Mouse (Mus musculus) heart, embryonic 15.5 days (tissue): Measurements from ENCODE around the gene Ccdc167. TPM values are rescaled to one million over a fixed set of nuclear protein-coding genes. Genes with fewer than 3 reads are reported as not detected.

Experiments
- ATAC-seq: fragments of 200-750 bp; cut with Nextera tagmentation; replicated peaks from 2 replicates; pipeline ENCODE4 v1.8.0; 2017; ENCODE audit warnings: low read depth, moderate TSS enrichment; ENCODE audit not compliant: insufficient number of reproducible peaks, insufficient read depth, low FRiP score
- H3K27ac ChIP-seq: fragments of 300-500 bp; sonication (generic); 2 replicates; pipeline ENCODE4 v1.5.1; 2015; ENCODE audit warnings: mild to moderate bottlenecking, inconsistent platforms
- H3K27me3 ChIP-seq: fragments of 300-500 bp; sonication (generic); 2 replicates; pipeline ENCODE4 v1.6.1; 2015; ENCODE audit warnings: inconsistent platforms
- H3K36me3 ChIP-seq: fragments of 300-500 bp; sonication (generic); 2 replicates; pipeline ENCODE4 v1.6.1; 2015; ENCODE audit warnings: mild to moderate bottlenecking, inconsistent platforms
- H3K4me1 ChIP-seq: fragments of 300-500 bp; sonication (generic); replicated peaks from 2 replicates; pipeline ENCODE4 v1.6.1; 2015; ENCODE audit warnings: inconsistent platforms
- H3K4me2 ChIP-seq: fragments of 300-500 bp; sonication (generic); 2 replicates; pipeline ENCODE4 v1.6.1; 2015; ENCODE audit warnings: inconsistent platforms, mild to moderate bottlenecking, moderate library complexity
- H3K4me3 ChIP-seq: fragments of 300-500 bp; sonication (generic); 2 replicates; pipeline ENCODE4 v1.5.1; 2015; ENCODE audit warnings: mild to moderate bottlenecking, inconsistent platforms
- H3K9ac ChIP-seq: fragments of 300-500 bp; sonication (generic); 2 replicates; pipeline ENCODE4 v1.6.1; 2015; ENCODE audit warnings: mild to moderate bottlenecking, inconsistent platforms
- H3K9me3 ChIP-seq: fragments of 300-500 bp; sonication (generic); replicated peaks from 2 replicates; pipeline ENCODE4 v1.6.1; 2016; ENCODE audit warnings: inconsistent platforms
- WGBS: fragments of 180-500 bp; shearing (Covaris S2); methylation state at CpG from one replicate; pipeline ENCODE4 v1.1.7; 2015; ENCODE audit warnings: mixed read lengths; 5-methylcytosine and 5-hydroxymethylcytosine counted together
- polyA plus RNA-seq: library from polyadenylated mRNA; unstranded; fragments of >200 nt; fragmentation: Nextera tagmentation; extraction: Ambion mirVana; gene quantifications from 2 replicates; pipeline ENCODE4 v1.2.1, GENCODE M21; 2015

Ccdc167 gene
- polyA plus RNA-seq, 1 experiment from 2014 or later: 12.5 TPM

- H3K9me3 ChIP-seq: no peaks in the 10 kb centered on the region
- H3K36me3 ChIP-seq: peaks cover 19% of the 10 kb centered on the region; the same call in 1 of the 2 replicates
- H3K9ac ChIP-seq: no peak overlapping the region
- H3K4me3 ChIP-seq: no peak overlapping the region
- 89% methylated on average over 6 of the region's 6 CpGs for WGBS
- no peak overlapping the region for H3K4me2 ChIP-seq
- H3K27me3 ChIP-seq: no peaks in the 10 kb centered on the region
- ATAC-seq: no peak
- peaks cover 6% of the 10 kb centered on the region; the same call in 1 of the 2 replicates for H3K4me1 ChIP-seq
- no peak overlapping the region for H3K27ac ChIP-seq
Observed at GRCm38 (mm10) chr17:29662145-29662544, 54.7 kb downstream of the Ccdc167 start.

DNA sequence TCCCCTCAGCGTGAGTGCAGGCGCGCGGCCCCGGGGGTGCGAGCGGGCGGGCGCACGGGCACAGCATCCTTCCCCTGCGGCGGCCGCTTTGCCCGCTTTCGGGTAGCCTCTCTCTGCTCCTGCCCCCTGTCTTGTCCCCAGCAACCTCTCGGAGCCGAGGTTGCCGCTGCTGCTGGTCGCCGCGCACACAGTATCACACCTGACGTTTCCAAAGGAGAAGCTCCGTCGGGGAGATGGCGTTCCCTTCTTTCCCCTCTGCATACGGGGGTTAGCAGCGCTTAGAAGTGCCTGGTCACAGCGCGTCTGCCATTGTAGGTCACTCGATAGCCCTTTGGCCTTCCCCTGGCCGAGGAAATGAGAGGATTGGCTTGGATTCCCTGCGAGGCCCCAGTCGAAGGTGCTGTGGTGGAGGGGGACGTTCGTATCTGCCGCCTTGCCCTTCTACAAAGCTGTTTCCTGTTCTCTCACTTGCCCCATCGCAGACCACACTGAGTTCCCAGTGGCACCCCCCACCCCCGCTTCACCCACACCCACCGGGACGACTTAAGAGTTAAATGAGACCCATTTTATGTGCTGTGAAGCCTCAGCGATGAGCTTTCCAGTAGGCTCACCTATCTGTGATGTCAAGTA, 56.0 kb downstream of the Ccdc167 start:
- H3K4me2 ChIP-seq: peak overlapping the region; percentile 90
- peak overlapping the region; percentile 96 for H3K27ac ChIP-seq
- H3K9ac ChIP-seq: peak overlapping the region; percentile 98
- H3K27me3 ChIP-seq: no peaks in the 10 kb centered on the region
- H3K4me1 ChIP-seq: peaks cover 6% of the 10 kb centered on the region; the same call in 1 of the 2 replicates
- peaks cover 16% of the 10 kb centered on the region; the same call in 1 of the 2 replicates for H3K36me3 ChIP-seq
- H3K4me3 ChIP-seq: peak overlapping the region; percentile 100
- no peaks in the 10 kb centered on the region for H3K9me3 ChIP-seq
- WGBS: under 1% methylated on average over 41 of the region's 41 CpGs
- no peak; the same call in none of the 2 replicates for ATAC-seq

DNA sequence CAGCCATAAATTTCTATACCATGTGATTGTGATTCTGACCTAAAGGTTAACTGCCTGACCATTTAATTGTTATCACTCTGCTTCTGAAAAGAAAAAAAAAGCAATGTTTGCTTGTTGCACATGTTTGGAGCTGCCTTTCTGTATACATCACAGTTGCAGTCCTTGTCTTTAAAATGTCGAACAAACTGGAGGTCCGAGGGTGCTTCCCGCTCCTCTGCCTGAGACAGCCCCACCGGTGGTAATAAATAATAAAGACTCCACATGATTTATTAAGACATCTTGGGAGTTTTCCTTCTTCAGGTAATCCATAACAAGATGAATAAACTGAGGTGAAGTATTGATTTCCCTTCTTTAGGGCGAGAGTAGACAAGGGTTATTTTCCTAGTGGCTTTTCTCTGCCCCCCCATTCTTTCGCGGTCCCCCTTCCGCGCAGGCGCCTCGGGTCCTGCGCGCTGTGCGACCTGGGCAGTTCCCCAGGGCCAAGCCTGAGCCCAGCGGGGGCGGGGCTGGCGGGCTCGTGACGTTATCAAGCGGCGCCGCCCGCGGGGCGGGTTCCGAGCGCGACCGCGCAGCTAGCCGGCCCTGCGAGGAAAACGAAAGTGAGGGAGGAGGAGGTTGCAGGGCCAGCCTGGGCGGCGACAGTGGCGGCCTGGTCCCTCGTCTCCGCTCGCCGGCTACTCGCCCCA, 56.6 kb downstream of the Ccdc167 start, which contains the start of gene Cmtr1:
Cmtr1 (plus strand) TSS at position 520 of the 686 bp plus-strand sequence.
- Histone ChIP-seq H3K27me3 (no peaks in the 10 kb centered on the region), H3K9me3 (no peaks in the 10 kb centered on the region), H3K9ac (peak within 1 kb of the TSS; percentile 98), H3K4me3 (peak within 1 kb of the TSS; percentile 100), H3K27ac (peak within 1 kb of the TSS; percentile 96), H3K4me1 (peaks cover 6% of the 10 kb centered on the region; the same call in 1 of the 2 replicates), H3K36me3 (peaks cover 16% of the 10 kb centered on the region; the same call in 1 of the 2 replicates), H3K4me2 (peak within 1 kb of the TSS; percentile 90)
- under 1% methylated on average over 41 of the region's 41 CpGs for WGBS
- peak; percentile 98 for ATAC-seq

- no peak for ATAC-seq
- no peaks in the 10 kb centered on the region for H3K9me3 ChIP-seq
- 31% methylated on average over 2 of the region's 2 CpGs for WGBS
- H3K36me3 ChIP-seq: 0 out of 2 replicates have a peak, but pooled peaks cover 3% of the 10 kb centered on the region
- no peak overlapping the region for H3K4me3 ChIP-seq
- no peak overlapping the region for H3K27ac ChIP-seq
- H3K27me3 ChIP-seq: no peaks in the 10 kb centered on the region
- H3K4me2 ChIP-seq: no peak overlapping the region
- H3K9ac ChIP-seq: no peak overlapping the region
- peaks cover 6% of the 10 kb centered on the region; the same call in 1 of the 2 replicates for H3K4me1 ChIP-seq
Observed at GRCm38 (mm10) chr17:29658249-29658648, 58.6 kb downstream of the Ccdc167 start.

- no peaks in the 10 kb centered on the region for H3K9me3 ChIP-seq
- no peak overlapping the region for H3K27ac ChIP-seq
- no peak overlapping the region for H3K4me3 ChIP-seq
- no peaks in the 10 kb centered on the region for H3K27me3 ChIP-seq
- no peak overlapping the region for H3K4me2 ChIP-seq
- H3K36me3 ChIP-seq: peaks cover 29% of the 10 kb centered on the region
- H3K9ac ChIP-seq: no peak overlapping the region
- peaks cover 18% of the 10 kb centered on the region for H3K4me1 ChIP-seq
- ATAC-seq: no peak
- 72% methylated on average over 3 of the region's 3 CpGs for WGBS
Observed at GRCm38 (mm10) chr17:29642219-29642618, 74.6 kb downstream of the Ccdc167 start.

DNA sequence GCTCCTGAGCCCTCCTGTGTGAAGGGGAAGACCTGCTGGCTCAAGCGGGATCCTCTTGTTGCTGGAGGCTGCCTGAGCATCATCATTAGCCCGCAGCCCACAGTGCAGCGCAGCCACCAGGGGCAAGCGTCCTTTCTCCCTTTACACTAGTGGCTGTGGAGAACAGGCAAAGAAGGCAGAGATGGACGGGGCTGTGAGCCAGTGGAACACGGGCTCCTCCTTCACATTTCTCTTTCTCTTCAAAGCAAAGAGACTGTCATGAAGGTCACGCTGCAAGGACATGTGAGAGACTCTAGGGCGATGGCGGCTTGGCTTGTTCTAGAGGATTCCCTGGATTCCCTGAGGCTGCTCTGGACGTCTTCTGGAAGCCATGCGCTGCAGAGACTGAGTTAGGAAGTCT, 75.9 kb downstream of the Ccdc167 start:
- Histone ChIP-seq H3K27ac (no peak overlapping the region), H3K36me3 (peaks cover 38% of the 10 kb centered on the region), H3K27me3 (no peaks in the 10 kb centered on the region), H3K9ac (no peak overlapping the region), H3K9me3 (no peaks in the 10 kb centered on the region), H3K4me3 (no peak overlapping the region), H3K4me1 (peaks cover 24% of the 10 kb centered on the region), H3K4me2 (no peak overlapping the region)
- no peak for ATAC-seq
- 82% methylated on average over 11 of the region's 11 CpGs for WGBS

DNA sequence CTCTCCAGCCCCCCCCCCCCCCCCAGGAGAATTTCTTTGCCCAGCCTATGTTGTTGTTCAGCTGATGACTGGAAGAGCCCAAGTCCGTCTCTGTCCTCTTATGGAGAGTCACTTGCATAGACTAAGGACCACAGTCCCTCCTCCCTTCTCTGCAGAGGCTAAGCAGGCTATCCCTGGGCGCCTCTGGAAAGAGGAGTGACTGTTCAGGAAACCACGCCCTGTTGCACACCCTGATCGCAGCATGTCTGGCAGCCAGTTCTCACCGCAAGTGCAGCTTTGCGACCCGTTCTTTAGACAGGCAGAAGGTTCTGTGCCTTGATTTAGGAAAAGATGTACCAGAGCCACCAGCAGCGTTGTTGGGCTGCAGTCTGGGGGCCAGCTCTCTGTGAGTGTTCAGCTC, 78.9 kb downstream of the Ccdc167 start:
- no peak for ATAC-seq
- Histone ChIP-seq H3K4me1 (peaks cover 15% of the 10 kb centered on the region), H3K36me3 (peaks cover 55% of the 10 kb centered on the region), H3K9ac (no peak overlapping the region), H3K4me3 (no peak overlapping the region), H3K27ac (no peak overlapping the region), H3K9me3 (no peaks in the 10 kb centered on the region), H3K4me2 (no peak overlapping the region), H3K27me3 (no peaks in the 10 kb centered on the region)
- 60% methylated on average over 8 of the region's 8 CpGs for WGBS

DNA sequence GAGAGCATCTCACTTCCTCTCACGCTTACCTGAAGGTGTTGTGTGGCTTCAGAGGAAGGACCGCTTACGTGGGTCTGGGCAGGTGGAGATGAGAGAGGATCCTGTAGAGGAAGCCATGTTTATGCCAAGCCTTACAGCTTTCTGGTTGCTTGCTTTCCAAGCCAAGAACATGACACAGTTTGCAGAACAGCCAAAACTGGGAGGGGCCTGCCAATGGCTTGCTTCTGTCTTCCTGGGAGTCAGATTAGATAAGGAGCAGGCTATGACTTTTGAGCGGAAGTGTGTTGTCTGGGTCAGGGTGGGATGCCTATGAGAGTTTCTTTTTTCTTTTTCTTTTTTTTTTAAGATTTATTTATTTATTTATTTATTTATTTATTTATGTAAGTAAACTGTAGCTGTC, 79.5 kb downstream of the Ccdc167 start:
- H3K27me3 ChIP-seq: no peaks in the 10 kb centered on the region
- H3K27ac ChIP-seq: no peak overlapping the region
- no peak overlapping the region for H3K4me2 ChIP-seq
- no peak overlapping the region for H3K4me3 ChIP-seq
- 71% methylated on average over 4 of the region's 4 CpGs for WGBS
- H3K9ac ChIP-seq: no peak overlapping the region
- ATAC-seq: no peak
- peaks cover 15% of the 10 kb centered on the region for H3K4me1 ChIP-seq
- peaks cover 56% of the 10 kb centered on the region for H3K36me3 ChIP-seq
- no peaks in the 10 kb centered on the region for H3K9me3 ChIP-seq

Other genes with a start within 250 kb of the Ccdc167 start
- 17.9 and 18.2 TPM in 2 replicates for gene Pim1, start 226.3 kb downstream of the Ccdc167 start, polyA plus RNA-seq
- not detected in 2 replicates for gene Gm17657, start 167.4 kb downstream of the Ccdc167 start, polyA plus RNA-seq
- 8.5 and 13.0 TPM in 2 replicates for gene Tbc1d22b, start 167.3 kb downstream of the Ccdc167 start, polyA plus RNA-seq
- gene Tmem217, start 164.7 kb downstream of the Ccdc167 start, polyA plus RNA-seq: 0.62 and 1.0 TPM in 2 replicates
- 44.6 and 53.2 TPM in 2 replicates for gene Rnf8, start 102.3 kb downstream of the Ccdc167 start, polyA plus RNA-seq
- 1.8 and 2.4 TPM in 2 replicates for gene Gm28043, start 102.2 kb downstream of the Ccdc167 start, polyA plus RNA-seq
- 78.3 and 88.5 TPM in 2 replicates for gene Cmtr1, start 56.4 kb downstream of the Ccdc167 start, polyA plus RNA-seq